Mouse (Mus musculus) T-cell, adult 66 days (primary cell): ENCODE data around the gene Bpifb1. TPM values are rescaled to one million over a fixed set of nuclear protein-coding genes. Genes with fewer than 3 reads are reported as not detected.

Experiments
- total RNA-seq, 2 experiments: library from RNA; stranded (reverse); gene quantifications; 3 replicates in 1 of 2; 4 replicates in 1 of 2; pipeline ENCODE4 v1.2.4; 2023

Gene Bpifb1
- not detected for total RNA-seq

DNA sequence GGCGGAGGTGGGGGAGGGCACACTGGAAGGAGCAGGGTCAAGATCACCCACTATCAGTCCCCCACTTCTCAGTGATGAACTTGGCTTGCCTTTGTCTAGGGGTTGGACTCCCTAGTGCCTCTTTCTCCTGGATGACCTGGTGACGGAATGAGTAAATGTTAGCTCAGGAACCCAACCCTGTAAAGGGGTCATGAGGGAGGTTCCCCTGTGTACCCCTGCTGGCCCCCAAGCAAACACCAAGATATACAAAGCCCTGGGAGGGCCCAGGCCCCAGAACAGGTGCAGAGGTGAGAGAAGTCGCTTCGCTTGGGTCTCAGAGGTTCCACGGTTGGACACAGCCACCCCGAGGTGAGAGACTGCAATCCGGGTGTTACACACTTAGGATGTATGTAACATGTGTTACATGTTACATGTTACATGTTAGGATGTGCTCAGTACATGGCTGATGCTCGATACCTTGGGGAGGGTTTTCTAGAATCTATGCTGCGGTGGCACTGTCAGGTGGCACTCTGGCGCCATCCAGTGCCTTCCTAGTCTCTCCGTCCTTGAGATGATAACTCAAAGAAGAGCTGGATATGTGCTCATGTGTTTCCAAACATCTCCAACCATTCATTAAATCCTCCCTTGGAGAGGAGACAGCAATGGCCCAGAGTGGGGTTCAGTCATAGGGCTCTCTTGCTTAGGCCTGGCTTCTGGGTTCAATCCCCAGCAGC is at the start of gene Bpifb1:
Bpifb1 (plus strand) TSS at position 273 of the 713 bp plus-strand sequence.

DNA sequence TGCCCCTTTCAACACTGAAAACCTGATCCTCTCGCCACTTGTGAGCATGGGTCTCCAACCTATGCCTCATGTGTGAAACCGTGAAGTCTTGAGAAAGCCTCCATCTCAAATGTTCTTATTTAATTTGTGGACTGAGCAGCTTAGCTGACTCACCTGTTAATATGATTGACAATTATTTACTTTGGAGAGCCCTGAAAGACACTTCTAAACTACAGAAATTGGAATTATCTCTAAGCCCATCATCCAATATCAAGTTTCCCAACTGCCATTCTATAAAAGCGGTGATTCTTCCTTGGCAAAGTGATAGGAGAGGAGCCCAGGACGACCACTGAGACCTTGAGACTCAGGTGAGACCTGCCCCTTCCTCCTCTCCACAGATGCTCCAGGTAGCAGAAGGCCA is 48.0 kb upstream of the Bpifb1 start, which contains the start of gene Bpifa1:
Bpifa1 (plus strand) TSS at position 301 of the 400 bp plus-strand sequence.

GRCm38 (mm10) chr2:154162307-154162706 is 28.3 kb upstream of the Bpifb1 start, which contains the start of gene Bpifa5:
TSS of gene Bpifa5 (plus strand) at chr2:154162607.

GRCm38 (mm10) chr2:154223265-154223916 is 32.8 kb downstream of the Bpifb1 start, which contains the start of gene Bpifb5:
TSS of gene Bpifb5 (plus strand) at chr2:154223742.

GRCm38 (mm10) chr2:154257554-154257953 is 66.9 kb downstream of the Bpifb1 start, which contains the start of gene Bpifb9a:
TSS of gene Bpifb9a (plus strand) at chr2:154257854.

Other genes starting within 250 kb of the Bpifb1 start
- not detected for gene Bpifa6, start 215.9 kb upstream of the Bpifb1 start, total RNA-seq
- gene Bpifa2, start 182.6 kb upstream of the Bpifb1 start, total RNA-seq, result not detected
- not detected for gene Bpifa3, start 60.5 kb upstream of the Bpifb1 start, total RNA-seq
- not detected for gene Bpifa1, start 47.9 kb upstream of the Bpifb1 start, total RNA-seq
- gene Bpifa5, start 28.2 kb upstream of the Bpifb1 start, total RNA-seq, result not detected
- gene Bpifb5, start 32.9 kb downstream of the Bpifb1 start, total RNA-seq, result not detected
- gene Bpifb9a, start 67.0 kb downstream of the Bpifb1 start, total RNA-seq, result not detected
- not detected for gene Bpifb9b, start 116.4 kb downstream of the Bpifb1 start, total RNA-seq
- gene Cdk5rap1, start 182.2 kb downstream of the Bpifb1 start, total RNA-seq, result 10 to 100 TPM; 17.6 to 17.7 TPM
- gene Snta1, start 217.3 kb downstream of the Bpifb1 start, total RNA-seq, result not detected
- 10 to 100 TPM; 32.2 to 37.1 TPM for gene Cbfa2t2, start 245.7 kb downstream of the Bpifb1 start, total RNA-seq